Mouse (Mus musculus) midbrain, embryonic 16.5 days (tissue): ENCODE results near the gene Lrwd1. TPM values are rescaled to one million over a fixed set of nuclear protein-coding genes. Genes with fewer than 3 reads are reported as not detected.
"Not testable (repeated sequence)": the region's sequence is repeated elsewhere in the genome, so short reads cannot be mapped to it uniquely, and the experiment has no call there.

Experiments used
- ATAC-seq: fragments of 200-750 bp; cut with Nextera tagmentation; 2 replicates; pipeline ENCODE4 v1.8.0; 2017; ENCODE audit warnings: moderate TSS enrichment
- H3K27ac ChIP-seq: fragments of 300-500 bp; sonication (generic); 2 replicates; pipeline ENCODE4 v1.5.1; 2014; ENCODE audit warnings: mild to moderate bottlenecking, low read length, mixed read lengths
- H3K27me3 ChIP-seq: fragments of 300-500 bp; sonication (generic); 2 replicates; pipeline ENCODE4 v1.6.1; 2014; ENCODE audit warnings: low read depth, low read length, mixed read lengths; ENCODE audit not compliant: control insufficient read depth, insufficient read depth
- H3K36me3 ChIP-seq: fragments of 300-500 bp; sonication (generic); 2 replicates; pipeline ENCODE4 v1.6.1; 2014; ENCODE audit warnings: mild to moderate bottlenecking, low read length, moderate library complexity, mixed read lengths; ENCODE audit not compliant: control insufficient read depth, insufficient read depth
- H3K4me1 ChIP-seq: fragments of 300-500 bp; sonication (generic); 2 replicates; pipeline ENCODE4 v1.6.1; 2014; ENCODE audit warnings: mild to moderate bottlenecking, low read length, mixed read lengths; ENCODE audit not compliant: control insufficient read depth, insufficient read depth
- H3K4me2 ChIP-seq: fragments of 300-500 bp; sonication (generic); 2 replicates; pipeline ENCODE4 v1.6.1; 2014; ENCODE audit warnings: mild to moderate bottlenecking, low read length, mixed read lengths
- H3K4me3 ChIP-seq: fragments of 300-500 bp; sonication (generic); 2 replicates; pipeline ENCODE4 v1.5.1; 2014; ENCODE audit warnings: low read depth, mild to moderate bottlenecking, low read length, moderate library complexity, mixed read lengths
- H3K9ac ChIP-seq: fragments of 300-500 bp; sonication (generic); 2 replicates; pipeline ENCODE4 v1.6.1; 2014; ENCODE audit warnings: low read depth, low read length, mixed read lengths
- H3K9me3 ChIP-seq: fragments of 300-500 bp; sonication (generic); replicated peaks from 2 replicates; pipeline ENCODE4 v1.6.1; 2014; ENCODE audit warnings: mild to moderate bottlenecking, low read length, mixed read lengths; ENCODE audit not compliant: control insufficient read depth, poor library complexity, severe bottlenecking
- WGBS: fragments of 180-500 bp; shearing (Covaris S2); extraction: QIAGEN DNeasy Blood & Tissue Kit; methylation state at CpG from one replicate; pipeline ENCODE4 v1.1.7; 2014; 5-methylcytosine and 5-hydroxymethylcytosine counted together
- polyA plus RNA-seq: library from polyadenylated mRNA; unstranded; fragments of >200 nt; fragmentation: Nextera tagmentation; extraction: Ambion mirVana; gene quantifications from 2 replicates; pipeline ENCODE4 v1.2.1, GENCODE M21; 2015

Lrwd1 gene
- polyA plus RNA-seq, 1 experiment from 2014 or later, result 27.1 TPM

- H3K4me2 ChIP-seq, result no peak overlapping the region
- H3K27ac ChIP-seq, result no peak overlapping the region
- no peaks in the 10 kb centered on the region for H3K27me3 ChIP-seq
- no peak overlapping the region for H3K9ac ChIP-seq
- H3K36me3 ChIP-seq, result peaks cover 6% of the 10 kb centered on the region
- 90% methylated on average over 5 of the region's 5 CpGs for WGBS
- H3K9me3 ChIP-seq, result no peaks in the 10 kb centered on the region
- no peak overlapping the region for H3K4me3 ChIP-seq
- ATAC-seq, result no peak
- H3K4me1 ChIP-seq, result no peaks in the 10 kb centered on the region
These were observed 19.5 kb upstream of the Lrwd1 start for GRCm38 (mm10) chr5:136155399-136155798.

DNA sequence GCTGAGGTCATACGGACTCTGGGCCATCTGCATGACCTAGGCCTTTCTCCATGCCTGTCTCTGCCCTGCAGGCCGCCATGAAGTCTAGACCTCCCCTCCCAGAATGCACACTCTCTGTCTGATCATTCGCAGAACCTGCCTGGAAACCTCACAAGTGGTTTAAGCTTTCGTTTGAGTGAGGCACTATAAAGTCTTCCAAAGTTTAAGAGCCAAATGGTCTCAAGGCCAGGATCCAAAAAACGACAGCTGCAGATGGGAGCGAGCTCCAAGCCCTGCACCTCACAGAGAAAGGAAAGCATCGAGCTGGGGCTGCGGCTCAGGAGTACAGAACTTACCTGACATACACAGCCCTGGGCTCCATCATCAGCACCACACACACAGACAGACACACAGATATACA lies 16.5 kb upstream of the Lrwd1 start:
- 84% methylated on average over 8 of the region's 8 CpGs for WGBS
- no peak overlapping the region for H3K4me3 ChIP-seq

DNA sequence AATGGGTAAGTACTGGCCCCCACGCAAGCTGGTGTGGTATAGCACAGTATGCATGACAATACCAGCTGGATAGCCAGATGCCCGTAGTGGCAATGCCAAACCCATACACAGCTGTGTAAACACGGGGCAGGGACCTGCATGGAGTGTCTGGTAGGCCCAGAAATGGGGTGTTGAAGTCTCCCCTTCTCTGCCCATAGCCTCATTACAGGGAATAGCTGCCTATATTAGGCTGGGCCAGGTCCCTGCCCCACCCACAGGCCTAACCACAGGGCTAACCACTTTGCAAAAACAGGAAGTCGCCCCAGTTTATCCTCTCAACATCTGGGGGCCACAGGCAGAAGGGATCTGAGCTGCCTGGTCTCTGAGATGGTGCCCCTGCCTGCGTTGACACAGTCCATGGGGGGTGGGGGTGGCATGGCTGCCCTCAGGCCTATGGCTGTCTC lies 13.3 kb upstream of the Lrwd1 start:
- ATAC-seq, H3K4me1 ChIP-seq, H3K27me3 ChIP-seq, H3K36me3 ChIP-seq, H3K9ac ChIP-seq, H3K27ac ChIP-seq, H3K4me2 ChIP-seq, H3K4me3 ChIP-seq, H3K9me3 ChIP-seq: not testable (repeated sequence)
- 81% methylated on average over 5 of the region's 5 CpGs for WGBS

More for the DNA sequence above, 16.5 kb upstream of the Lrwd1 start:
- ATAC-seq, result no peak
- no peaks in the 10 kb centered on the region for H3K27me3 ChIP-seq
- no peak overlapping the region for H3K27ac ChIP-seq
- H3K9ac ChIP-seq, result no peak overlapping the region
- 0 out of 2 replicates have a peak, but pooled peaks cover 3% of the 10 kb centered on the region for H3K36me3 ChIP-seq
- H3K9me3 ChIP-seq, result no peaks in the 10 kb centered on the region
- no peaks in the 10 kb centered on the region for H3K4me1 ChIP-seq
- no peak overlapping the region for H3K4me2 ChIP-seq

GRCm38 (mm10) chr5:136147704-136148103 lies 11.8 kb upstream of the Lrwd1 start:
- 75% methylated on average over 8 of the region's 8 CpGs for WGBS
- H3K36me3 ChIP-seq, result no peaks in the 10 kb centered on the region
- no peak overlapping the region for H3K27ac ChIP-seq
- H3K9me3 ChIP-seq, result no peaks in the 10 kb centered on the region
- no peak overlapping the region for H3K4me3 ChIP-seq
- H3K9ac ChIP-seq, result no peak overlapping the region
- H3K27me3 ChIP-seq, result no peaks in the 10 kb centered on the region
- no peak overlapping the region for H3K4me2 ChIP-seq
- H3K4me1 ChIP-seq, result no peaks in the 10 kb centered on the region
- ATAC-seq, result no peak

DNA sequence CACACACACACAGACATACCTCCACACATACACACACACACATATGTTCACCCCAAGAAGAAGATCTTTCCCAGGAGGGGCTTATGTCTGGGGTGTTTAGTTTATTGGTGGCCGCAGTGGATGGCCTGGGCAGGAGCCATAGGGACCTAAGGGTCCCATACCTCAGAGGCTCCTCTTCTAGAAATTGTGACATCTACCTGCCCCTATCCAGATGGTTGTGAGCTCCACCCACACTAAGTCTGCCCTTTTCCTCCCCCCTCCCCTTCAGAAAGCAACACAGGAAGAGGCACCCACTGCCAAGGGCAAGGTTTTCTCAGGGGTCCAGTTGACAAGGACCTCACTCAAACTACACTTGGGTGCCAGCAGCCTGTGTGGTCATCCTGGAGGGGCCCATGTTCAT lies 11.1 kb upstream of the Lrwd1 start:
- Histone ChIP-seq H3K9ac (no peak overlapping the region), H3K4me3 (no peak overlapping the region), H3K36me3 (0 out of 2 replicates have a peak, but pooled peaks cover 3% of the 10 kb centered on the region), H3K4me1 (no peaks in the 10 kb centered on the region), H3K9me3 (no peaks in the 10 kb centered on the region), H3K4me2 (no peak overlapping the region), H3K27ac (no peak overlapping the region), H3K27me3 (no peaks in the 10 kb centered on the region)
- WGBS, result 94% methylated on average over 1 of the region's 1 CpGs
- ATAC-seq, result no peak

DNA sequence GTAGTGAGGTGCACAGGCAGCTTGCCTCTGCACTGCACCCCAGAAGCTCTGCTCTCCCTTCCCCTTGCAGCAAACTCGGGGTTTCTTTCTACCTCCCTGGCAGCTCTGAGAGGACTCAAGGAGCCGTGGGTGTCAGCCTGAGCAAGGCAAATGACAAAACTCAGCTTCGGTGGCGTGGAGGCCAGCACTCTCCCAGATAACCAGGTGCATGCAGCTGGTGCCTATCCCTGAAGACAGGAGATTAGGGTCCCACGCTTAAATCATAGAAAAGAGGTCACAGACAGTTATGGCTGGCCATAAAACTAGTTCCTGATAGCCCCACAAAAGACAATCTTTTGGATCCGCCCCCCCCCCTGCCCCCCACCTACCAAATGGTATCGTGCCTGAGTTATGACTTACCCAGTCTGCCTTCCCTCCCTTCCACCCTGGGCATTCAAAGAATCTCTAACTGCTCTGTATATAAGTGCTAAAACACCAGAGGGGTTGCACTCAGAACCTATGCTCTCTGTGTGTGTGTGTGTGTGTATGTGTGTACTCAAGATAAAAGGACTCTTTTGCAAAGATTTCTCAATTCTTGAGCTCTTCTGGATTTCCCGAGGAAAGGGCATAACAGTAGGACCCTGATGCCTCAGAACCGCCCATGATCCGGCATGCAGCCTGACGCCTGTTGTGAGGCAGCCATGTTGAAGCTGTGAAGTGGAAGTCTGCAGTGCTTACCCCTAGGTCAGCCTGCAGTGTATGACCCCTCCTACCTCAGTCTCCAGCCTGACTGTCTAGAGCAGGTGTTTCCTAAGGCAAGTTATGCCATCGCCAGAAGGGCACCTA lies 8.9 kb upstream of the Lrwd1 start:
- ATAC-seq, result no peak

DNA sequence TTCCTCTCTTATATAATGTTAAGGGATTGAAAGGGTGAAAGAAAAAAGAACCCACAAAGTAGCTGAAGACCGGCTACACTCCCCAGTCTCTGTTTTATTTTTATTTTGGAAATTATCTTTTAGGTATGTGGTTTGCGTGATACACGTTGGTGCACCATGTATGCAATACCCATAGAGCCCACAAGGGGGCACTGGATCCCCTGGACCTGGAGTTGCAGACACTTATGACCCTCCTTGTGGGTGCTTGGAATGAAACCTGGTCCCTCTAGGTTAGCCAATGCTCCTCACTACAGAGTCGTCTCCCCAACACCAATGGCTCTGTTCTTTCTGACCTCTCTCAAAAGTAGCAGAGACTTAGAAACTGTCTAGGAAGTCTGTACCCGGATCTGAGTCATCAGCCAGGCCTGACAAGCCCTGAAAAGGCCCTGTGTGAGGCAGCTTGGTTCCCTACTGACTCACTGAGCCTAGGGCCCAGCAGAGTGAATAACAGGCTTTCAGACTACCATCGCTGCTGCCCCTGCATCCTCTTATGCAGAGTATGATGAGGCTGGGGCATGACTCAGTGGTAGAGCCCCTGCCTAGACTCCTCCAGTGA lies 7.4 kb upstream of the Lrwd1 start:
- Histone ChIP-seq H3K27me3 (no peaks in the 10 kb centered on the region), H3K9ac (no peak overlapping the region), H3K9me3 (no peaks in the 10 kb centered on the region), H3K4me2 (no peak overlapping the region), H3K4me3 (no peak overlapping the region), H3K36me3 (peaks cover 23% of the 10 kb centered on the region), H3K27ac (no peak overlapping the region), H3K4me1 (no peaks in the 10 kb centered on the region)
- 92% methylated on average over 6 of the region's 6 CpGs for WGBS
- ATAC-seq, result no peak

More for the DNA sequence above, 8.9 kb upstream of the Lrwd1 start:
- WGBS, result 80% methylated on average over 12 of the region's 12 CpGs
- Histone ChIP-seq H3K27ac (no peak overlapping the region), H3K4me1 (no peaks in the 10 kb centered on the region), H3K27me3 (no peaks in the 10 kb centered on the region), H3K9ac (no peak overlapping the region), H3K36me3 (peaks cover 18% of the 10 kb centered on the region), H3K9me3 (no peaks in the 10 kb centered on the region), H3K4me3 (no peak overlapping the region), H3K4me2 (no peak overlapping the region)

DNA sequence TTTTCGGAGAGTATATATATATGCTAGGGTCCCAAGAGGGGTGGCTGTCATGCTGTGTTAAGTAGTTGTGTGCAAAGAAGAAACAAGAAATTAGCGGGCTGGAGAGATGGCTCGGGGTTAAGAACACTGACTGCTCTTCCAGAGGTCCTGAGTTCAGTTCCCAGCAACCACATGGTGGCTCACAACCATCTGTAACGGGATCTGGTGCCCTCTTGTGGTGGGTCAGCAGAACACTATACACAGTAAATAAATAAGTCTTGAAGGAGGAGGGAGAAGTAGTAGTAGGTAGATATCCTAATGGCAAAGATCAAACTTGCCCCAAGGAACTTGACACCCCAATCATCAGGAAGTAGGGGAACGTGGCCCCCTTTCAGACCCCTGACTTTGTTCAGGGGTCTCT lies 6.9 kb upstream of the Lrwd1 start:
- H3K4me1 ChIP-seq, result peaks cover 2% of the 10 kb centered on the region; the same call in 1 of the 2 replicates
- H3K27ac ChIP-seq, result no peak overlapping the region
- no peak overlapping the region for H3K4me2 ChIP-seq
- no peak overlapping the region for H3K9ac ChIP-seq
- H3K4me3 ChIP-seq, result no peak overlapping the region
- no peaks in the 10 kb centered on the region for H3K27me3 ChIP-seq
- H3K9me3 ChIP-seq, result no peaks in the 10 kb centered on the region
- ATAC-seq, result no peak
- H3K36me3 ChIP-seq, result peaks cover 23% of the 10 kb centered on the region
- 86% methylated on average over 5 of the region's 5 CpGs for WGBS

DNA sequence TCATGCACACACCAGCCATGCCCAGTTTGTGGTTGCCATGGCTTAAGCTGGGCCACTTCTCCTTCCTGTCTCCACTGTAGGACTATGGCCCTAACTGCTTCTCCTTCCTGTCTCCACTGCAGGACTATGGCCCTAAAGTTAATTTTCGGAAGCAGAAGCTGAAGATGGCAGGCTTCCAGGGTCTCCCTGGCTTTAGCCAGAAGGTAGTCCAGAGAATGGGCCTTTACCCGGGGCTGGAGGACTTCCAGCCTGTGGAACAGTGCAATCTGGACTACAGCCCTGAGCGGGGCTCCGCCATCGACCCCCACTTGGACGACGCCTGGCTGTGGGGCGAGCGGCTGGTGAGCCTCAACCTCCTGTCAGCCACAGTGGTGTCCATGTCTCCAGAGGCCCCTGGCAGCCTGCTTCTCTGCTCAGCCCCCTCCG lies 4.2 kb upstream of the Lrwd1 start:
- Histone ChIP-seq H3K4me3 (no peak overlapping the region), H3K9ac (no peak overlapping the region), H3K4me1 (peaks cover 16% of the 10 kb centered on the region), H3K27me3 (no peaks in the 10 kb centered on the region), H3K4me2 (no peak overlapping the region), H3K36me3 (peaks cover 23% of the 10 kb centered on the region), H3K9me3 (no peaks in the 10 kb centered on the region), H3K27ac (no peak overlapping the region)
- 95% methylated on average over 10 of the region's 10 CpGs for WGBS
- ATAC-seq, result no peak
